Mouse (Mus musculus): ENCODE measurements around the gene Gm10840.
"Not testable (repeated sequence)": the region's sequence is repeated elsewhere in the genome, so short reads cannot be mapped to it uniquely, and the experiment has no call there.

Gm10840 gene

DNA sequence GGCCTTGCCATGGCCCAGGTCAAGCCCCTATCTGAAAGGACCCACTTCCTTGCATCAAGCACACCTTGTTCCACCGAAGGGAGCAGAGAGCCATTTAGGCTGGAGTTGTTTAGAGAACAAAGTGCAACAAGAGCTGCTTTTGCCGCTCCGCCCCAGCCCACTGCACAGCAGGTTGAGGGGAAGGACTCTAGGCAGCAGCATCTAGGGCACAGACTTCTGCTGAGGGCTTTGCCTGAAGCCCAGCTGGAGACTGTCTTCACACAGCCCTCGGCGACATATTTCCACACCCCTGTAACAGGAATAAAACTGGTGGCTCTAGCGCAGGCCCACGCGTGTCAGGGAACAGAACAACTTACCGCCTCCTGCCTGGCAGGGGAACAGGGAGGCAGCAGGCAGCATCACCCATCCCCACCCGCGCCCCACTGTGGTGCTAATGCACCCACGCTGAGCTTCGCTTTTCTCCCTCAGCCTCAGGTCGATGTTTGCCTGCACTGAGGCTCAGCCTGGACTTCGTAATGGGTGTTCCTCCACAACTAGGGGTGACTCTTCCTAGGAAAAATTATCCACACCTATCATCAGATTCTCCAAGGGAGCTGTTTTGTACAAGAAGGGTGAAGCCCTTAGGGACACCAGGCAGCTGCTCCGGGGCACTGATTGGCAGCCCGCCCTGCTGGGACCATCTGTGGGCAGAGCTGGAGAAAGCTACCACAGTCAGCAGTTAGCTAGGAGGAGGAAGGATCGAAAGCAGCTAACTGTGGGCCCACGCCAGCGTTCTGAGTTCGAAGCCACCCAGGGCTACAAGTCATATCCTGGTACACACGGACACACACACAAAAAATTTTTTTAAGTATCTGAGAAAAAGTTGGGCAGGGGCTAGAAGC lies at the start of gene Gm10840, which contains the start of gene Limd2:
Gene Gm10840, plus strand, starts transcription at position 10 of the 881 bp plus-strand sequence.
Gene Limd2, minus strand, starts transcription at position 20 of the 881 bp plus-strand sequence.
- DNase-seq (ENCODE audit: low spot score in 2 of 2), result peak in 1 of 2 experiments; percentile 65

GRCm38 (mm10) chr11:106111688-106112087 lies 49.0 kb upstream of the Gm10840 start:
- no peak for DNase-seq (ENCODE audit: low spot score in 2 of 2)

DNA sequence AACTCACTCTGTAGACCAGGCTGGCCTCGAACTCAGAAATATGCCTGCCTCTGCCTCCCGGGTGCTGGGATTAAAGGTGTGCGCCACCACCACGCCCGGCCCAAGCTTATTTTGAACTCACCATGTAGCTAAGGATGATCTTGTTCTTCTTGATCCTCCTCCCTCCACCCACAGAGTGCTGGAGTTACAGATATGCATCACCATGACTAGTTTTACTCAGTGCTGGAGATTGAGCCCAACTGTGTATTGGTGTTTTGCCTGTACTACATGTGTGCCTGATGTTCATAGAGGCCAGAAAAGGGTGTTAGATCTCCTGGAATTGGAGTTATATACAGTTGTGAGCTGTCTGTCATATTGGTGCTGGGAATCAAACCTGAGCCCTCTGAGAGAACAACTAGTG lies 38.4 kb upstream of the Gm10840 start:
- no peak for DNase-seq (ENCODE audit: low spot score in 2 of 2)

DNA sequence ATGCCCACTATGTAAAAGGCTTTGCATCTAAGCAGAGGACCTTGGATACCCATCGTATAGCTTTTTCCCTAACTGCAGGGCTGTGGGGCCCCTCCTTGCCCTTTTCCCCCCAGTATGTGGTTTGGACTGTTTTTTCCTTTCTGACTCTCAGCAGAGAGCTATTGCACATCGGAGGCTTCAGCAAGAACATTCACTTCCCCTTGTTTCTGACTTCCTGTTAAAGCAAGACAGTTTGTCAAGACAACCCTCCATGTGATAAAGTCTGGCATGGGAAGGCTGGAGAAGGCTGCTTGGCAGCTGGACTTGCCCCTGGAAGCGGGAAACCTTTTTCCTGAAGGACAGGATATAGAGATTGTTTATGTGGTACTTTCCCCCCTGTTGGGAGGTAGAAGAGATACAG lies 37.9 kb upstream of the Gm10840 start:
- no peak for DNase-seq (ENCODE audit: low spot score in 2 of 2)

GRCm38 (mm10) chr11:106124784-106125183 lies 35.9 kb upstream of the Gm10840 start:
- DNase-seq (ENCODE audit: low spot score in 2 of 2), result no peak

DNA sequence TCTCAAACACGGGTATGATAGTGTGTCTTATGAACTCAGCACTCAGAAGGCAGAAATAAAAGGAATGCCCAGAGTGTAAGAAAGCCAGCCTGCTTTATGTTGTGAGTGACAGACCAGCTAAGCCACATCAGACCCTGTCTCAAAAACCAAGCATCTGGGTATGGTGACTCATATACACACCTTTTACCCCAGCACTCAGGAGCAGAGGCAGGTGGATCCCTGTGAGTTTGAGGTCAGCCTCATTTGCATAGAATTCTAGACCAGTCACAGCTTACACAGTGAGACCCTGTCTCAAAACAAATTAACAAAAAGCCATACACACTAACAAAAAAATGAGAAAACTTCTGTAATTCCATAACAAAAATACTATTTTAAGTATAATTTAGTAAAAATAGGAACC lies 34.8 kb upstream of the Gm10840 start:
- no peak for DNase-seq (ENCODE audit: low spot score in 2 of 2)

DNA sequence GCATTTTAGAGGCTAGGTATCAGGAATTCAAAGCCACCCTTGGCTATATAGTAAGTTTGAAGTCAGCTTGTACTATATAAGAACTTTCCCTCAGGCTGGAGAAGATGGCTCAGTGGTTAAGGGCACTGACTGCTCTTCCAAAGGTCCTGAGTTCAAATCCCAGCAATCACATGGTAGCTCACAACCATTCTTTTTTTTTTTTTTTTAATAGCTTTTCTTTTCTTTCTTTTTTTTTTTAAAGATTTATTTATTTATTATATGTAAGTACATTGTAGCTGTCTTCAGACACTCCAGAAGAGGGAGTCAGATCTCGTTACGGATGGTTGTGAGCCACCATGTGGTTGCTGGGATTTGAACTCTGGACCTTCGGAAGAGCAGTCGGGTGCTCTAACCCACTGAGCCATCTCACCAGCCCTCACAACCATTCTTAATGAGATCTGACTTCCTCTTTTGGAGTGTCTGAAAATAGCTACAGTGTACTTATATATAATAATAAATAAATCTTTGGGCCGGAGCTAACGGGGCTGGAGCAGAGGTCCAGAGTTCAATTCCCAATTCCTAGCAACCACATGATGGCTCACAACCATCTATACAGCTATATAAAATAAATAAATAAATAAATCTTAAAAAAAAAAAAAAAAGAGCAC lies 33.8 kb upstream of the Gm10840 start:
- not testable (repeated sequence) for DNase-seq (ENCODE audit: low spot score in 2 of 2)

GRCm38 (mm10) chr11:106129477-106129876 lies 31.2 kb upstream of the Gm10840 start:
- DNase-seq (ENCODE audit: low spot score in 2 of 2), result no peak

- no peak for DNase-seq (ENCODE audit: low spot score in 2 of 2)
Observed at GRCm38 (mm10) chr11:106132516-106132915, 28.1 kb upstream of the Gm10840 start.

- DNase-seq (ENCODE audit: low spot score in 2 of 2), result no peak
Observed at GRCm38 (mm10) chr11:106134580-106135528, 25.8 kb upstream of the Gm10840 start.

DNA sequence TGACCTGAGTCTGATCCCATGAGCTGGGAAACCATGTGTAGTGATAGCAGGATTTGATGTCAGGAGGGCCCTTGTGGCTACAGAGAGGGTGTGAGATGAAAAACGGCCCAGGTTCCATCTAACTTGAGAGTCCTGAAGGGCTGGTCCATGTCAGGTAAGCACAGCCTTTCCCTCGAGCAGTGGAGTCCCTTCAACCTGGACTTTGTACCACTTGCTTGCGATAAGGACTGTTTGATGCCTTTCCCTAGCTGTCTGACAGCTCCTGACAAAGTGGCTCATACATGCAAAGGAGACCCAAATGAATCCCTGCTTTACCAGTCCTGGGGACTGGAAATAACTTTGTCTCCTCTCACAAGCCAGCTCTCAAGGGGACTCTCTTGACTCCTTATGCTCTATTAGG lies 9.4 kb upstream of the Gm10840 start:
- DNase-seq (ENCODE audit: low spot score in 2 of 2), result no peak

GRCm38 (mm10) chr11:106152132-106152531 lies 8.5 kb upstream of the Gm10840 start:
- DNase-seq (ENCODE audit: low spot score in 2 of 2), result no peak

GRCm38 (mm10) chr11:106154091-106154490 lies 6.6 kb upstream of the Gm10840 start:
- DNase-seq (ENCODE audit: low spot score in 2 of 2), result peak in 1 of 2 experiments; percentile 33

GRCm38 (mm10) chr11:106154770-106155169 lies 5.9 kb upstream of the Gm10840 start:
- DNase-seq (ENCODE audit: low spot score in 2 of 2), result no peak

GRCm38 (mm10) chr11:106155761-106156160 lies 4.9 kb upstream of the Gm10840 start:
- no peak for DNase-seq (ENCODE audit: low spot score in 2 of 2)

DNA sequence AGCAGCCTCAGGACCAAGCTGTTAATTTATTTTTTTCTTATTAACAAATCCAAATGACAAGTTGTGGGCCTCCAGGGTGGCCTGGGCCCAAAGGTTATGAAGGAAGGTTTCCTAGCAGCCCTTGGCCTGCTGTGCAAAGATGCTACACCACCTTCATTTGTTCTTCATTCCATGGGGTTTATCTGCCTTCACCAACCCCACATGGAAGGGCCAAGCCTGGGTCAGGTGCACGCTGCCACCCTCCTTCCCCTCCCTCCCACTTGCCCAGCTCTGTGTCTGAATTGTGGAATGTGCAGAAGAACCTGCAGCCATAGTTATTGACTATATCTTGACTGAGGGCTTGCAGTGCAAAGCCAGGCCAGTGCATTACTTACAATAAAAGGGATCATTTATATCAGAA lies 4.4 kb upstream of the Gm10840 start:
- no peak for DNase-seq (ENCODE audit: low spot score in 2 of 2)

- DNase-seq (ENCODE audit: low spot score in 2 of 2), result no peak
Observed at GRCm38 (mm10) chr11:106157154-106157553, 3.5 kb upstream of the Gm10840 start.

- no peak for DNase-seq (ENCODE audit: low spot score in 2 of 2)
Observed at GRCm38 (mm10) chr11:106158081-106158929, 2.3 kb upstream of the Gm10840 start.

DNA sequence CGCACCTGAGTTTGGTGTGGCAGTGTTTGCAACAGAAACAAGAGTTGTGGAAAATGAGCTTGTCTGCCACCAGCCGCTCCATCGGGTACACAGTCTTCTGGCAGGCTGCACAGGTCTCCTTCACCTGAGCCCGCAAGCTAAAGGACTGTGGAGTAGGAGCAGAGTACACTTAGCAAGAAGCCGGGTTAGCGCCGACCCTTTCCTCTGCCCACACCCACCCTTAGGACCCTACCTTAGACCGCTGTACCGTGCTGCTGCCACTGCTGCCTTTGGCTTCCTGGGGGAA lies 1.8 kb upstream of the Gm10840 start:
- DNase-seq (ENCODE audit: low spot score in 2 of 2), result no peak

DNA sequence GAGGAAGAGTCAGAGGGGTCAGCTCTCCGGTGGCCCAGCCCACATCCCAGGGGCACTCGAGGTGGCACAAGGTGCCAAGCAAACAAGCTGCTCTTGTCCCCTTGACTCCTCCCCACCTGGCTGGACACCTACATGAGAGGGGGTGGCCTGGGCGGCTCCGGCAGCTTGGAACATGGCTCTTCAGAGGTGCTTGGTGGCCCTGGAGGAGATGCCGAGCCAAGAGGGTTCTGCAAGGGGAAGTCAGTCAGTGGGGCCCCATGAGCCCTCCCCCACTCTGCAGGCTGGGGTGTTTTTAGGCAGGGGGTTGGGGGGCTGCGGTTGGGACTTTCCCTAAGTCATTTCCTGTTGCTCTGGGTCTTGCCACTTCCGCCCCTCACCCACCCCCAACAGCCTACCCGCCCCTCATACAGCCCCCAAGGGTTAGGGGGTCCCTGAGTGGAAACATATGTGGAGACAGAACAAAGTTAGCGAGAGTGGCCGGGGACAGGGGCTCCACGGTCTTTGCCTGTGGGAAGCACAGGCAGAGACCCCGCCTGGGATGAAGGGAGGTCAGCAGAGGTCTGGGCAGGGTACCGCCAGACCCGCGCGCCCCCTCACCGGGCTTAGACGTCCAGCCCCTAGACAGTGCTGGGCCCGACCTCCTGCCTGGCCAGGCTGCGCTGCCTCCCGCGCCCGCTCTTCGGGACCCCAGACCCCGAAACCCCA lies 1.3 kb upstream of the Gm10840 start:
- peak in 1 of 2 experiments; percentile 25 for DNase-seq (ENCODE audit: low spot score in 2 of 2)

Measured in cerebellum, postnatal 4 days (tissue).